Mouse (Mus musculus): ENCODE measurements around the gene Atp5c1. TPM values are rescaled to one million over a fixed set of nuclear protein-coding genes. Genes with fewer than 3 reads are reported as not detected.
A peak's percentile ranks its signal among the peaks of the same experiment; 100 is the strongest.

Gene Atp5c1
- 100 to 1,000 TPM; 294 to 299 TPM for total RNA-seq (2021)
- long read RNA-seq, experiment 1, transcript Atp5c1-203 (10 exons, 1,166 nt), result major isoform, 431 of 505 reads
- long read RNA-seq, experiment 1, transcript Atp5c1-201 (9 exons, 1,060 nt), result minor isoform, 22 of 505 reads
- long read RNA-seq, experiment 1, partial matches to known transcripts, result 37 of 505 reads
- long read RNA-seq, experiment 1, other reads (novel, unspliced or antisense), result 14 of 505 reads
- long read RNA-seq, experiment 2, transcript Atp5c1-203 (10 exons, 1,166 nt), result major isoform, 300 of 362 reads
- long read RNA-seq, experiment 2, transcript Atp5c1-201 (9 exons, 1,060 nt), result minor isoform, 21 of 362 reads
- long read RNA-seq, experiment 2, partial matches to known transcripts, result 30 of 362 reads
- long read RNA-seq, experiment 2, other reads (novel, unspliced or antisense), result 11 of 362 reads

GRCm38 (mm10) chr2:10080310-10081010, at the start of gene Atp5c1, which contains the start of gene Kin:
TSS of gene Atp5c1 (minus strand) at chr2:10080510.
TSS of gene Kin (plus strand) at chr2:10080593.
- DNase-seq (ENCODE audit: low spot score in 2 of 2), result peak; percentile 98
- intact Hi-C loops (cut with DNase I), result no loop called here

GRCm38 (mm10) chr2:10128571-10128970, 48.3 kb upstream of the Atp5c1 start:
- DNase-seq (ENCODE audit: low spot score in 2 of 2), result no peak
- intact Hi-C loops (cut with DNase I), result no loop called here

- DNase-seq (ENCODE audit: low spot score in 2 of 2), result no peak
Observed at GRCm38 (mm10) chr2:10127471-10127870, 47.2 kb upstream of the Atp5c1 start.

GRCm38 (mm10) chr2:10126122-10126521, 45.8 kb upstream of the Atp5c1 start:
- intact Hi-C loops (cut with DNase I), result no loop called here
- no peak for DNase-seq (ENCODE audit: low spot score in 2 of 2)

More at GRCm38 (mm10) chr2:10127471-10127870, 47.2 kb upstream of the Atp5c1 start:
- intact Hi-C loops (cut with DNase I), result no loop called here

GRCm38 (mm10) chr2:10121826-10122225, 41.5 kb upstream of the Atp5c1 start:
- intact Hi-C loops (cut with DNase I), result no loop called here
- DNase-seq (ENCODE audit: low spot score in 2 of 2), result no peak

- DNase-seq (ENCODE audit: low spot score in 2 of 2), result no peak
- intact Hi-C loops (cut with DNase I), result no loop called here
Observed at GRCm38 (mm10) chr2:10119276-10119675, 39.0 kb upstream of the Atp5c1 start.

GRCm38 (mm10) chr2:10118751-10119150, 38.4 kb upstream of the Atp5c1 start:
- intact Hi-C loops (cut with DNase I), result no loop called here

GRCm38 (mm10) chr2:10108535-10109189, 28.4 kb upstream of the Atp5c1 start:
- no peak for DNase-seq (ENCODE audit: low spot score in 2 of 2)
- intact Hi-C loops (cut with DNase I), result no loop called here

More at GRCm38 (mm10) chr2:10118751-10119150, 38.4 kb upstream of the Atp5c1 start:
- no peak for DNase-seq (ENCODE audit: low spot score in 2 of 2)

GRCm38 (mm10) chr2:10101180-10101579, 20.9 kb upstream of the Atp5c1 start:
- DNase-seq (ENCODE audit: low spot score in 2 of 2), result peak; percentile 52 to 69
- intact Hi-C loops (cut with DNase I), result loop anchor here (1.0 to 5.0 kb wide), 2 partner anchors 41 to 187 kb away; no protein-coding TSS in a partner anchor

- intact Hi-C loops (cut with DNase I), result loop anchor here (5.0 kb wide), 1 partner anchor 42 kb away; no protein-coding TSS in a partner anchor
Observed at GRCm38 (mm10) chr2:10100471-10100870, 20.2 kb upstream of the Atp5c1 start.

GRCm38 (mm10) chr2:10098598-10099215, 18.4 kb upstream of the Atp5c1 start:
- DNase-seq (ENCODE audit: low spot score in 2 of 2), result peak; percentile 71 to 73
- intact Hi-C loops (cut with DNase I), result no loop called here

More at GRCm38 (mm10) chr2:10100471-10100870, 20.2 kb upstream of the Atp5c1 start:
- DNase-seq (ENCODE audit: low spot score in 2 of 2), result no peak

GRCm38 (mm10) chr2:10094327-10095100, 14.2 kb upstream of the Atp5c1 start:
- DNase-seq (ENCODE audit: low spot score in 2 of 2), result no peak
- intact Hi-C loops (cut with DNase I), result no loop called here

- intact Hi-C loops (cut with DNase I), result no loop called here
- no peak for DNase-seq (ENCODE audit: low spot score in 2 of 2)
Observed at GRCm38 (mm10) chr2:10087256-10087850, 7.0 kb upstream of the Atp5c1 start.

GRCm38 (mm10) chr2:10082737-10083136, 2.4 kb upstream of the Atp5c1 start:
- DNase-seq (ENCODE audit: low spot score in 2 of 2), result no peak
- intact Hi-C loops (cut with DNase I), result no loop called here

GRCm38 (mm10) chr2:10081453-10082080, 1.3 kb upstream of the Atp5c1 start:
- intact Hi-C loops (cut with DNase I), result no loop called here
- DNase-seq (ENCODE audit: low spot score in 2 of 2), result no peak

GRCm38 (mm10) chr2:10079745-10080309, 483 bp downstream of the Atp5c1 start:
- intact Hi-C loops (cut with DNase I), result no loop called here
- DNase-seq (ENCODE audit: low spot score in 2 of 2), result no peak

GRCm38 (mm10) chr2:10076675-10077074, 3.6 kb downstream of the Atp5c1 start:
- DNase-seq (ENCODE audit: low spot score in 2 of 2), result peak in 1 of 2 experiments; percentile 39
- intact Hi-C loops (cut with DNase I), result no loop called here

All from left cerebral cortex, postnatal 14 days (tissue).